Mouse (Mus musculus) intestine, embryonic 15.5 days (tissue): ENCODE measurements around the gene Tom1l1. TPM values are rescaled to one million over a fixed set of nuclear protein-coding genes. Genes with fewer than 3 reads are reported as not detected.
A peak's percentile ranks its signal among the peaks of the same experiment; 100 is the strongest.
"Not testable (repeated sequence)": the region's sequence is repeated elsewhere in the genome, so short reads cannot be mapped to it uniquely, and the experiment has no call there.

Experiments used
- ATAC-seq: fragments of 200-750 bp; cut with Nextera tagmentation; 2 replicates; pipeline ENCODE4 v1.8.0; 2017; ENCODE audit warnings: moderate TSS enrichment, moderate library complexity
- H3K27ac ChIP-seq: fragments of 300-500 bp; sonication (generic); 2 replicates; pipeline ENCODE4 v1.5.1; 2015; ENCODE audit warnings: mild to moderate bottlenecking, inconsistent platforms
- H3K27me3 ChIP-seq: fragments of 300-500 bp; sonication (generic); replicated peaks from 2 replicates; pipeline ENCODE4 v1.6.1; 2015; ENCODE audit warnings: inconsistent platforms
- H3K36me3 ChIP-seq: fragments of 300-500 bp; sonication (generic); 2 replicates; pipeline ENCODE4 v1.6.1; 2015; ENCODE audit warnings: inconsistent platforms
- H3K4me1 ChIP-seq: fragments of 300-500 bp; sonication (generic); replicated peaks from 2 replicates; pipeline ENCODE4 v1.6.1; 2015; ENCODE audit warnings: inconsistent platforms
- H3K4me2 ChIP-seq: fragments of 300-500 bp; sonication (generic); replicated peaks from 2 replicates; pipeline ENCODE4 v1.6.1; 2015; ENCODE audit warnings: mild to moderate bottlenecking, inconsistent platforms
- H3K4me3 ChIP-seq: fragments of 300-500 bp; sonication (generic); replicated peaks from 2 replicates; pipeline ENCODE4 v1.5.1; 2015; ENCODE audit warnings: inconsistent platforms
- H3K9ac ChIP-seq: fragments of 300-500 bp; sonication (generic); 2 replicates; pipeline ENCODE4 v1.6.1; 2015; ENCODE audit warnings: inconsistent platforms
- H3K9me3 ChIP-seq: fragments of 300-500 bp; sonication (generic); 2 replicates; pipeline ENCODE4 v1.6.1; 2016; ENCODE audit warnings: inconsistent platforms
- WGBS: fragments of 180-500 bp; shearing (Covaris S2); methylation state at CpG from one replicate; pipeline ENCODE4 v1.1.7; 2015; 5-methylcytosine and 5-hydroxymethylcytosine counted together
- polyA plus RNA-seq: library from polyadenylated mRNA; unstranded; fragments of >200 nt; fragmentation: Nextera tagmentation; extraction: Ambion mirVana; gene quantifications from 2 replicates; pipeline ENCODE4 v1.2.1, GENCODE M21; 2015

Tom1l1 gene
- polyA plus RNA-seq, result 57.3 and 59.6 TPM in 2 replicates

GRCm38 (mm10) chr11:90687460-90688416 lies at the start of gene Tom1l1:
TSS of gene Tom1l1 (minus strand) at chr11:90688366.
- Histone ChIP-seq H3K4me3 (peak within 1 kb of the TSS; percentile 64), H3K9ac (peak within 1 kb of the TSS; percentile 66), H3K9me3 (no peaks in the 10 kb centered on the region), H3K27ac (peak within 1 kb of the TSS; percentile 34), H3K27me3 (no peaks in the 10 kb centered on the region), H3K4me2 (peak within 1 kb of the TSS; percentile 84), H3K4me1 (0 out of 2 replicates have a peak, but pooled peaks cover 5% of the 10 kb centered on the region), H3K36me3 (0 out of 2 replicates have a peak, but pooled peaks cover 3% of the 10 kb centered on the region)
- 5% methylated on average over 47 of the region's 47 CpGs for WGBS
- ATAC-seq, result peak; percentile 97

DNA sequence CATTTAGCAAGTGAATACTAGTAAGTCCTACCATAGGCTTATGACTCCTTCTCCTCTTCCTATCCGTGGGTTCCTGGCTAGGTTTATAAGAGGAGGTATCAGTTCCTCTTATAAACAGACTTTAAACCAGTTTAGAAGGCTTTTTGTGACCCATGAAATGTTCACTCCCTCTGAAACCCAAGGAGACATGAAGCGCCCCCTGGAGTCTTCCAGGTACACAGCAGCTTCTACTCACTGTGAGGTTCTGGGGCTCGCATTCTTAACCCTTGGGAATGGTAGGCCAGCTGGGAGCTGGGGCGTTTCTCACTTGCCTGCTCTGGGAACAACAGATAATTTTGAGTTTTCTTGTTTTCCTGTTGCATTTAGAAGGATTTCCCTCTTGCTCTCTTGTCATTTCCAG lies 45.4 kb upstream of the Tom1l1 start:
- ATAC-seq, result no peak

GRCm38 (mm10) chr11:90727354-90728125 lies 39.4 kb upstream of the Tom1l1 start:
- ATAC-seq, result peak; percentile 85
- Histone ChIP-seq H3K4me1 (no peaks in the 10 kb centered on the region), H3K4me2 (no peak overlapping the region), H3K4me3 (no peak overlapping the region), H3K27me3 (no peaks in the 10 kb centered on the region), H3K9ac (no peak overlapping the region), H3K36me3 (no peaks in the 10 kb centered on the region), H3K27ac (no peak overlapping the region), H3K9me3 (no peaks in the 10 kb centered on the region)
- WGBS, result 56% methylated on average over 10 of the region's 10 CpGs

More for the DNA sequence above, 45.4 kb upstream of the Tom1l1 start:
- Histone ChIP-seq H3K27ac (no peak overlapping the region), H3K4me1 (no peaks in the 10 kb centered on the region), H3K36me3 (no peaks in the 10 kb centered on the region), H3K9ac (no peak overlapping the region), H3K4me3 (no peak overlapping the region), H3K27me3 (no peaks in the 10 kb centered on the region), H3K9me3 (no peaks in the 10 kb centered on the region), H3K4me2 (no peak overlapping the region)
- 70% methylated on average over 4 of the region's 4 CpGs for WGBS

DNA sequence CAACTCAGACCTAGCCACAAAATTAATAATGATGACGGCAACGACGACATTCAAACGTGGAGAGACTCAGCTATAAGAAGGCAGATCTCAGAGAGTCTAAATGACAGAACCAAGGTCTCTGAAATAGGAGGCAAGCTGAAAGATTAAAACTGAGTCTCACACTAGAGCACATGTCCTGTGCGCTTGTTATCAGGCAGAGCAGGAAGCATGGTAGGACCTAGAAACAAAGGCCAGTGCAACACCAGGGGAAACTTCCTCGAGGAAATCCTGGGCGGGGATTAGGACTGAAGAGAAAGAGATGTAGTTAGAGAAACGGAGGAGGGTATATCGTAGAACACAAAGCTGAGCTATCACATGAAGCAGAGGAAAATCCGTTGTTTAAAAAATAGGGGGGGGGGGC lies 38.6 kb upstream of the Tom1l1 start:
- no peak overlapping the region for H3K4me3 ChIP-seq
- no peak overlapping the region for H3K9ac ChIP-seq
- no peak for ATAC-seq
- H3K4me2 ChIP-seq, result no peak overlapping the region
- no peaks in the 10 kb centered on the region for H3K36me3 ChIP-seq
- H3K27ac ChIP-seq, result no peak overlapping the region
- no peaks in the 10 kb centered on the region for H3K4me1 ChIP-seq
- H3K9me3 ChIP-seq, result no peaks in the 10 kb centered on the region
- WGBS, result 77% methylated on average over 10 of the region's 10 CpGs
- no peaks in the 10 kb centered on the region for H3K27me3 ChIP-seq

DNA sequence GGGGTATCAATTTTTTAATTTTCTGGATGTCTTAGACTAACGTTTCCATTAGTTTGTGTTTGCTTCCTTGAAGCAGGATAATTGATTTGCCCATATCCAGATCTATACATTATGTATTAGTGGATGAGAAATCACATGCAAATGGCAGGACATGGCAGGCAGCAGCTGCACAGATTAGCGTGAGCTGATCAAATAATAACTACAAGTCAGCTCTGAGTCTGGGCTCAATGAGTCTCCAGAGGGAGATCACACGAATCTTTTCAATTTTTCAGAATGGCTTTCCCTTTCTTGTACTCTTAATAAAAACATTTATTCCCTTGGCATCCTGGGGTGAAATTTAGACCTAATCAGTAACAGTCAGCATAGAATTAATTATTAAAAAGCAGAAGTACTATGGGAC lies 34.1 kb upstream of the Tom1l1 start:
- H3K4me1 ChIP-seq, result no peaks in the 10 kb centered on the region
- H3K36me3 ChIP-seq, result no peaks in the 10 kb centered on the region
- H3K27me3 ChIP-seq, result no peaks in the 10 kb centered on the region
- no peak overlapping the region for H3K4me2 ChIP-seq
- H3K27ac ChIP-seq, result no peak overlapping the region
- WGBS, result 73% methylated on average over 3 of the region's 3 CpGs
- H3K9me3 ChIP-seq, result no peaks in the 10 kb centered on the region
- no peak for ATAC-seq
- H3K4me3 ChIP-seq, result no peak overlapping the region
- H3K9ac ChIP-seq, result no peak overlapping the region

- Histone ChIP-seq H3K27ac (no peak overlapping the region), H3K4me3 (no peak overlapping the region), H3K36me3 (no peaks in the 10 kb centered on the region), H3K4me2 (no peak overlapping the region), H3K9me3 (no peaks in the 10 kb centered on the region), H3K4me1 (no peaks in the 10 kb centered on the region), H3K9ac (no peak overlapping the region), H3K27me3 (no peaks in the 10 kb centered on the region)
- WGBS, result 90% methylated on average over 3 of the region's 3 CpGs
- ATAC-seq, result no peak
Observed at GRCm38 (mm10) chr11:90717719-90718118, 29.6 kb upstream of the Tom1l1 start.

DNA sequence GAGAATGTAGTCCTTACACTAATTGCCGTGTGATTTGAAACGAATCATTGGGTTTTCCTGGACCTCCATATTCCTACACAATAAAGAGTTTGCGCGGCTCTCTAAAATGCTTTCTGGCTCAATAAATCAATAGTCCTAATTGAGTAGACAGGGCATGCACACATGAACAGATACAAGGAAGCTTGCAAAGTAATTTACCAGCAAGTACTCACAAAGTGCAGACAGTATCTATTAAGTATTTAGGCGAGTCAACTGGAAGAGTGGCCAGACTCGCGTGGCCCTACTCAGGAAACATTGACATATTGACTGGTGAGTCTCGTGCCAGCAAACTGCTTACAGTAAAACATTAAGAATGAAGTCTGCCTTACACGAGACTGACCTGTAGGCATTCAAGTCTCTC lies 23.4 kb upstream of the Tom1l1 start:
- H3K27ac ChIP-seq, result no peak overlapping the region
- no peaks in the 10 kb centered on the region for H3K36me3 ChIP-seq
- H3K27me3 ChIP-seq, result no peaks in the 10 kb centered on the region
- H3K4me1 ChIP-seq, result no peaks in the 10 kb centered on the region
- no peak overlapping the region for H3K4me2 ChIP-seq
- no peak overlapping the region for H3K4me3 ChIP-seq
- whole genome bisulfite sequencing, result 70% methylated on average over 9 of the region's 9 CpGs
- ATAC-seq, result no peak
- no peak overlapping the region for H3K9ac ChIP-seq
- no peaks in the 10 kb centered on the region for H3K9me3 ChIP-seq

GRCm38 (mm10) chr11:90707134-90707533 lies 19.0 kb upstream of the Tom1l1 start:
- H3K27me3 ChIP-seq, H3K27ac ChIP-seq, ATAC-seq, H3K4me1 ChIP-seq, H3K36me3 ChIP-seq, H3K9ac ChIP-seq, H3K4me2 ChIP-seq, H3K4me3 ChIP-seq, H3K9me3 ChIP-seq: not testable (repeated sequence)
- 94% methylated on average over 1 of the region's 1 CpGs for WGBS

- peak; percentile 87 for ATAC-seq
- peak overlapping the region; percentile 44 for H3K4me2 ChIP-seq
- 0 out of 2 replicates have a peak, but pooled peaks cover 2% of the 10 kb centered on the region for H3K4me1 ChIP-seq
- WGBS, result 16% methylated on average over 10 of the region's 10 CpGs
- no peaks in the 10 kb centered on the region for H3K9me3 ChIP-seq
- H3K27me3 ChIP-seq, result no peaks in the 10 kb centered on the region
- H3K9ac ChIP-seq, result no peak overlapping the region
- H3K27ac ChIP-seq, result no peak overlapping the region
- H3K4me3 ChIP-seq, result no peak overlapping the region
- no peaks in the 10 kb centered on the region for H3K36me3 ChIP-seq
Observed at GRCm38 (mm10) chr11:90697480-90698240, 9.5 kb upstream of the Tom1l1 start.

GRCm38 (mm10) chr11:90695811-90696210 lies 7.6 kb upstream of the Tom1l1 start:
- ATAC-seq, result no peak

GRCm38 (mm10) chr11:90694206-90694605 lies 6.0 kb upstream of the Tom1l1 start:
- no peak overlapping the region for H3K4me3 ChIP-seq
- H3K4me2 ChIP-seq, result no peak overlapping the region
- H3K4me1 ChIP-seq, result 0 out of 2 replicates have a peak, but pooled peaks cover 2% of the 10 kb centered on the region
- no peak overlapping the region for H3K27ac ChIP-seq
- no peaks in the 10 kb centered on the region for H3K9me3 ChIP-seq
- H3K9ac ChIP-seq, result no peak overlapping the region
- ATAC-seq, result no peak
- WGBS, result 53% methylated on average over 4 of the region's 4 CpGs
- H3K27me3 ChIP-seq, result no peaks in the 10 kb centered on the region
- no peaks in the 10 kb centered on the region for H3K36me3 ChIP-seq

More at GRCm38 (mm10) chr11:90695811-90696210, 7.6 kb upstream of the Tom1l1 start:
- no peak overlapping the region for H3K9ac ChIP-seq
- no peaks in the 10 kb centered on the region for H3K36me3 ChIP-seq
- no peak overlapping the region for H3K4me2 ChIP-seq
- H3K27ac ChIP-seq, result no peak overlapping the region
- WGBS, result 48% methylated on average over 9 of the region's 9 CpGs
- no peak overlapping the region for H3K4me3 ChIP-seq
- H3K27me3 ChIP-seq, result no peaks in the 10 kb centered on the region
- no peaks in the 10 kb centered on the region for H3K9me3 ChIP-seq
- 0 out of 2 replicates have a peak, but pooled peaks cover 2% of the 10 kb centered on the region for H3K4me1 ChIP-seq

DNA sequence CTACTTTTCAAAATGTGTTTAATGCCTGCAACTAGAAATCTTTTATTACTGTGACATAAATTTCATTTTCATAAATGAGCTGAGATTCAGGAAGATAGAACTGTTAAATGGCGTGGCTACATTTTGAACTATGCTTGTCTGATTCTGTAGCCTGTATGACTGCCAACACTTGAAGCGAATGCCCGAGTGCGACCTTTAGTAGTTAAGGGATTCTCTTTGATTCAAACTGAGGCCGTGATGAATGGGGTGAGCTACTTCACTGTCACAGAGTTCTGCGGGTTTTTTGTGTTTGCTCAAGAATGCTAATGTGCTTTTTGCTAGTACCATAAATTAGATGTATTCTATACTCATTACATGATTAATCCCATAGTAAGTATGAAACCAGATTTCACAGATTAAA lies 2.2 kb upstream of the Tom1l1 start:
- 0 out of 2 replicates have a peak, but pooled peaks cover 5% of the 10 kb centered on the region for H3K4me1 ChIP-seq
- no peak overlapping the region for H3K27ac ChIP-seq
- no peak for ATAC-seq
- H3K27me3 ChIP-seq, result no peaks in the 10 kb centered on the region
- no peak overlapping the region for H3K4me2 ChIP-seq
- no peaks in the 10 kb centered on the region for H3K36me3 ChIP-seq
- WGBS, result 62% methylated on average over 6 of the region's 6 CpGs
- H3K9me3 ChIP-seq, result no peaks in the 10 kb centered on the region
- H3K4me3 ChIP-seq, result no peak overlapping the region
- no peak overlapping the region for H3K9ac ChIP-seq
